Mouse (Mus musculus) embryo, embryonic 10.5 days (tissue): Measurements from ENCODE around the gene St6galnac6.

Source experiments
- DNase-seq: peaks from one replicate; pipeline ENCODE4 v3.0.0-alpha.2; 2015; ENCODE audit warnings: low spot score

Gene St6galnac6

DNA sequence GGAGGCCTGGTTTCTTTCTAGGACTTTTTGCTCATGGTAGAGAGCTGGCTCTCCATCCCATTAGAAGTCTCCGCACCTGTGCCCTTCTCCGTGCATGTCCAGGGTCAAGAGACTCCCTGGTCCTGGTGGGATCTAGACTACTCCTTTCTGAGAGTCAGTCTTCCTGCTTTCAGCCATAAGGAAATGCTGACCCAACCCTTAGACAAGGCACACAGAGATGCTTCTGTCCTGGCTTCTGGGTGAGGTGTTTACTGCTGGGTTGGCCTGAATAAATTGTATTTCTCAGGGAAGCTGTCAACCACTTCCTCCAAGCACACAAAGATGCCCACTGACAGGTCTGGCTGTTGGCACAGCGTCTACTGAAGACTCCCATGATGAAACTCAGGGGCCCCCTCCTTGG is at the start of gene St6galnac6:
St6galnac6 (plus strand) TSS at position 301 of the 400 bp plus-strand sequence.
- no peak for DNase-seq

- DNase-seq, result no peak
These were observed 49.7 kb upstream of the St6galnac6 start for GRCm38 (mm10) chr2:32549764-32550163.

- DNase-seq, result no peak
These were observed 48.3 kb upstream of the St6galnac6 start for GRCm38 (mm10) chr2:32551236-32551635.

GRCm38 (mm10) chr2:32553592-32554148 is 45.8 kb upstream of the St6galnac6 start:
- DNase-seq, result no peak

GRCm38 (mm10) chr2:32555484-32555883 is 44.0 kb upstream of the St6galnac6 start:
- no peak for DNase-seq

DNA sequence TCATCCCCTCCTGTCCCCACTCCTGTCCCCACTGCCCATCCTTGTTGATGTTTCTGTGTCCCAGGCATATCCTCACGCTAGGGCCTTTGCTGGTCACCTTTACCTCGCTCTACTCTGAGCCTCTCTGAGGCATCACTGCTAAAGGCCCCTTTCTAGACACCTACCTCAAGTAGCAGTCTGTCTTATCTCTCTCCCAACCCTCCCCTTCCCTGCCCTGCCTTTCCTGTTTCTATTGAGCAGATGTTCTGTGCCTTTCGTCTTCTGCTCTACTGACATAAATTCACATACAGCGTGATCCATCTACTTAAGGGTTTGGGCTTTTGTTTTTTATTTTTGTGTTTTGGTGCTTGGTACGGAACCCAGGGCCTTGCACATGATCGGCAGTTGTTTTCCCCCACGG is 43.5 kb upstream of the St6galnac6 start:
- DNase-seq, result no peak

DNA sequence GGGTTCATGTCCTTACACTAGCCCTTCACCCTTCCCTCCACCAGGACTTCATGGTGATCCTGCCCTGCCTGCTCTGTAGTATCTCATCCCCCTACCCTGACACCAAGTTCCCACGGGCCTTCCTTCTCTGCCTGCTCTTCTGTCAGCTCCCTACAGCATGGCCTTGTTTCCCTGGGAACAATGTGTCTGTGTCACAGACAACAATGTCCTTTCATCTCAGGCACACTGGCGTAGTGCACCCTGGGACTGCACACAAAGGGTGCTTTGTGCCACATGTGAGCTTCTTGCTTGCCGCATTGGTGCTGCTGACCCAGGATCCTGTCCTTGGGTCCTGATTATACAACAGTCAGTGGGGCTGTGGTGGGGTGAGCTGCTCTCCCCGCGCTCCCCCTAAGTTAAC is 39.9 kb upstream of the St6galnac6 start:
- DNase-seq, result peak; percentile 81

- DNase-seq, result peak; percentile 84
These were observed 32.9 kb upstream of the St6galnac6 start for GRCm38 (mm10) chr2:32566536-32567063.

DNA sequence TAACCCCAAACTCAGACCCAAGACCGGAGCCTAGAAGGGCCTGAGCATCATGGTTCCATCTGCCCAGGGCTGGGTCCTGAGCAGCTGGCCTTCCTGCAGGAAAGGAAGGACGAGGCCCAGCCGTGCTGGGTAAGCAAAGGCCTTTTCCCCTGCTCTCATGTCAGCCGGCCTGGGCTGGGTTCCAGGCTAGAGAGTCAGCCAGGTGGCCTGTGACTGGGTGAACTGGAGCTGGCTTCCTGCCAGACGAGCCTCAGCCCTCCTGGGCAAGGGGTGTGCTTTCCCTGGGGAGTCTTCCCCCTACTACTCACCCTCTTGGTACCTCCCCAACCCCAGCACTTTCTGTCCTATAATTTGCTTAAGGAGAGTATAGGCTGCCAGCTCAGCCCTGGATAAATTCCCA is 31.4 kb upstream of the St6galnac6 start:
- DNase-seq, result no peak

DNA sequence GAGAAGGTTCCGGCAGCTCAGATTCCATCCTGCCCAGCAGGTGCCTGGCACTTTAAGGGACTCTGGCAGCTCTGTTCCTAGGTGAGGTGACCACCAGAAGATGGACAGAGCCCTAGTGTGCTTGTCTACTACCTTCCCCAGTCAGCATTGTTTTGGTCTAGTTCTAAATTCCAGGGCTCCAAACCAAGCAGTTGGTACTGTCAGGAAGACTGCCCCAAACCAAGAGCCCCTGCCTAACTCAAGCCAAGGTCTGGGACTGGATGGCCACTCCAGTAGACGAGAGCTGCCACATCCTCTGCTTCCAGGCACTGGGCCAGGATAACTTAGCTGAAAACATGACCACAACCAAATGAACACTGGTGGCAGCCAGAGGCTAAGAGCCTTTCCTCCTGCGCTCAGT is 30.6 kb upstream of the St6galnac6 start:
- no peak for DNase-seq

DNA sequence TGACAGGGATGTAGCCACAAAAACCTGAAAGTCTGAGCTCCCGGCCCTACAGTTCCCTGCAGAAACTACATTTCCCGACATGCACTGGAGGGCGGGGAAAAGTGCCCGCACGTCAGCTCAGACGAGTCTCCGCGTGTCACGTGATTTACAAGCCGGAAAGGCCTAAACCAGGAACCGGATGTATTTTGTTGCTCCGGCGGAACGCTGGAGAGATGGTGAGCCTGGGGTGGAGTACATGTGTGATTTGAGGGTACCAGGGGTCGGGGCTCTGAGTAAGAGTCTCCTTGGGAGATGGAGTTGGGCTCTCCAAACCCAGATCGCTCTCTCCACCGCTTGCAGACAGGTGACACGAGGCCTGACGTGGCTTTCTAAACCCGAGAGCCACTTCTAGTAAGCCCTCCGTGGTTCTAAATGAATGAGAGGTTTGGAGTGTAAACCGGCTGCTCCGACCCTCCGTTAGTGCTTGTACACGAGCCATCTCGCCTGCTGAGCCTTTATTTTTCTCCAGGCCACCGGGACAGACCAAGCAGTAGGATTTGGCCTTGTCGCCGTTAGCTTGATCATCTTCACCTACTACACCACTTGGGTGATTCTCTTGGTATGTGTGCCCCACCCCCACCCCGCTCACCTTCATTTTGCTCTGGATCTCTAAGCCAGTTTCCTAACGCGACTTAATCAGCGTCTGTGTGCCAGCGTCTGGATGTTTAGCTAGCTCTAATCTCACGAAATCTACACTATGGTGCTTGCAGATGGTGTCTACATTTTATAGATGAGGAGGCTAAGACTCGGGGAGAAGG is 28.6 kb upstream of the St6galnac6 start, which contains the start of gene Dpm2:
Dpm2 (plus strand) TSS at position 161 of the 797 bp plus-strand sequence.
- peak; percentile 96 for DNase-seq

DNA sequence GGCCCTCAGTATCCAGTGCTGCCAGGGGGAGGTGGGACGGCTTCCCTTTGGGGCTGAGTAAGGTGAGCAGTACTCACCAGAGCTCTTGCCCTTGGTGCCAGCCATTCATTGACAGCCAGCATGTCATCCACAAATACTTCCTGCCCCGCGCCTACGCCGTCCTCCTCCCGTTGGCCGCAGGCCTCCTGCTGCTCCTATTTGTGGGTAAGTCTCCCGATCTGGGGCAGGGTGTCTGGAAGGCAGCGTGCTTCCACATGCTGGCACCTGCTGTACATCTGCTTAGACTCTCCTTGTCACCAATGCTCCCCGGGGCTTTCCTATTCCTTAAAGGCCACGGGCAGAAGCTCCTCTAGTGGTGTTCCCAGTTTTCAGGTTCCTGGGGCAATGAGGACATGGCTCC is 27.3 kb upstream of the St6galnac6 start:
- DNase-seq, result no peak

DNA sequence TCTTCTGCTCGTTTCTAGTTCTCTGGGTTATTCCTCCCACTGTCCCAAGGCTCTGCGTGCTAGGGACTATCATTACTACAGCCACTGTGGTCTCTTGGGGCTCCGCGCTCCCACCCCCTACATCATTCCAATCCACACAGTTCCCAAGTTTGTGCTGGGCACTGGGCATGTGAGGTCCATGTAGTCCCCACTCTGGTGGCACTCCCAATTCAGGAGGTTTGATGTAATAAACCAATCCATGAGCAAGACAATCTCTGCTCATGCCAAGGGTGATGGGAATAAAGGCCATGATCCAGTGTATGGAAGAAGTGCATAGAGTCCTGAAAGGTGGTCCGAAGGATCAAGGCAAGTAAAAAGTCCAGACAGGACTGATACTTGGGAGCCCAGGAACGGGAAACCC is 25.0 kb upstream of the St6galnac6 start, which contains the start of gene Pip5kl1:
Pip5kl1 (plus strand) TSS at position 301 of the 400 bp plus-strand sequence.
- no peak for DNase-seq

GRCm38 (mm10) chr2:32574901-32575585 is 24.5 kb upstream of the St6galnac6 start:
- DNase-seq, result peak; percentile 80

GRCm38 (mm10) chr2:32575586-32576160 is 23.8 kb upstream of the St6galnac6 start, which contains the start of gene 9430097D07Rik:
TSS of gene 9430097D07Rik (minus strand) at chr2:32575684.
- DNase-seq, result peak; percentile 85

GRCm38 (mm10) chr2:32576532-32576931 is 23.0 kb upstream of the St6galnac6 start:
- DNase-seq, result no peak

DNA sequence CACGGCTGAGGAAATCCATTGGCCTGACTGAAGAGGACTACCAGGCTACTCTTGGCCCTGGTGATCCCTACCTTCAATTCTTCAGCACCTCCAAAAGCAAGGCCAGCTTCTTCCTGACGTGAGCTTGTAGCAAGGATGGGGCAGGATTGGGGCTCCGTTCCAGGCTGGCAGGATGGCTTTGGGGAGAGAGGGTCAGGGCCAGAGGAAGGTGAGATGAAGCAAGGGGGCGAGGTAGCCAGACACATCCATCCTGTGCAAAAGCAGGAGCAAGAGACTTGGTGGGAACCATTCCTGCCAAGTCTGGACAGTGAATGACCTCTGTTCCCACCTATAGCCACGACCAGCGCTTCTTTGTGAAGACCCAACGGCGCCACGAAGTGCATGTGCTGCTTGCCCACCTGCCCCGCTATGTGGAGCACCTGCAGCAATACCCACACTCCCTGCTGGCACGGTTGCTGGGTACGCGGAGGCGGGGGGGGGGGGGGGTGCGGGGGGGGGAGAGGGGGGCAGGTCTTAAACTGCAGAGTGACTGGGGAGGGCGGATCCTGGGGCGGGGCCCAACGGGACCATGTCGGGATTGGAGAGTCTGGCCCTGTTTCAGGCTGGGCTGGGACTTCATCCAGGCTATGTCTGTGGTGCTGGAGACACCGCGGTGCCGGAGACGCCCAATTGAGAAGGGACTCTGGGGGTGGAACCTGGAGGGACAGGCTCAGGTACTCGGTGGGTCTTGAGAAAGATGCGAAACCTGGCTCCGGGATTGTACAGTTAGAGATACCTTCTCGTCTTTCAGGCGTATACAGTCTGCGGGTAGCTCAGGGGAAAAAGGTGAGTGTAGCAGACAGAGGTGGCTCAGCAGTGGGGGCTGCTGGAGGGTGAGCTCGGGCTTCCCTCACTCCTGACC is 21.1 kb upstream of the St6galnac6 start:
- no peak for DNase-seq

GRCm38 (mm10) chr2:32581450-32582095 is 17.9 kb upstream of the St6galnac6 start:
- peak; percentile 81 for DNase-seq

- DNase-seq, result peak; percentile 95
These were observed 16.4 kb upstream of the St6galnac6 start for GRCm38 (mm10) chr2:32582830-32583799.
